Mouse (Mus musculus) A20 (cell line): Measurements from ENCODE around the gene Carnmt1.

Experiments used
- DNase-seq: peaks from one replicate; pipeline ENCODE4 v3.0.0-alpha.2; 2011; ENCODE audit warnings: low read depth, low spot score

Gene Carnmt1

DNA sequence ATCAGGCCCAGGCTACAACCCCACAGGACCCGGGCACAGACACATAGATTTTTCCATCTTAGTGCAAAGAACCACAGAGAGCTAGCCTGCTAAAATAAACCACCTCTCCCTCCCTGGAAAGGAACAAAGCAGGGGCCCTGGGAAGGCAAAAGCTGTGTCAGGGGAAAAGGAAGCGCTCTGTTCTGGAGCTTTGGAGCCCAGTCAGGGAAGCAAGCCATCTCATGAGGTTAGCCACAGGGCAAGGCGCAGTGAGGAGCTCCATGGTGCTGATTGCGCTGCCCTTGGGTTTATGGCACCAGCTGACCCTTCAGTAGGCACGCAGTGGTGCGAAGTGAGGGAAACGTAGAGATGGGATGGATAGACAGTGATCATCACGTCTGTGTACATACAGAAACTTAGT lies 16.2 kb upstream of the Carnmt1 start:
- no peak for DNase-seq

DNA sequence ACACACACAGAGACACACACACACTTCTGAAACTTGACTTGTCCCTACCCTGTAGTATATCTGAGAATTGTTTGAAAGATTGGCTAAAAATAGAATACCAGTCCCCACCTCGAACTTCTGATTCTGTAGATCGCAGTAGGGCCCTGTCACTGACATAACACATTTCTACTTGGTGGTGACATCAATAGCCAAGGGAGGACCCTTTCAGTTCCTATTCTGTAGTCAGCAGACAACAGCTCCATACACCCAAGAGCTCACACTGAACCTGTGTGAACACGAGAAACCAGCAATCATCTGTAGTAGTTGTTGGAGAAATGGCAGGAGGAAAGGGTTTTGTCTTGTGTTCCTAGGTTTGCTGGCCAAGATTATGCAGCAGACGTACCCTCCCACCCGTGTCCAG lies 15.6 kb upstream of the Carnmt1 start:
- DNase-seq, result no peak

DNA sequence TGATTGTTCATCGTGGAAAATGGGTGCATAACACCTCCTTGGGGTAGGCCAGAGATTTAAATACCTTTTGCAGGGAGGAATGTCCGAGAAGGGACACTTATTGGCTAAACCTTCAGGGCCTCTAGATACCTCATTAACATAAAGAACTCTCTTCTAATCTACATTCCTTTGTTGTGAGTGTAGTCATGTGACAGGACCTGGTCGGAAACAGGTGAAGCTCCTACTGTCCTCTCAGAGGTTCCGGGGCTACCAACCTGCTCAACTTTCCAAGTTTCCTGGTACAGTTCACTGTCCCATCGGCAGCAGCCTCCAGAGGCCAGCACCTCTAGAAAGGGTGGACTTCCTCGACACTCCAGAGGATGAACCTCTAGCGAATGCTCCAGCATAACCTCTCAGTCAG lies 14.6 kb upstream of the Carnmt1 start:
- no peak for DNase-seq

DNA sequence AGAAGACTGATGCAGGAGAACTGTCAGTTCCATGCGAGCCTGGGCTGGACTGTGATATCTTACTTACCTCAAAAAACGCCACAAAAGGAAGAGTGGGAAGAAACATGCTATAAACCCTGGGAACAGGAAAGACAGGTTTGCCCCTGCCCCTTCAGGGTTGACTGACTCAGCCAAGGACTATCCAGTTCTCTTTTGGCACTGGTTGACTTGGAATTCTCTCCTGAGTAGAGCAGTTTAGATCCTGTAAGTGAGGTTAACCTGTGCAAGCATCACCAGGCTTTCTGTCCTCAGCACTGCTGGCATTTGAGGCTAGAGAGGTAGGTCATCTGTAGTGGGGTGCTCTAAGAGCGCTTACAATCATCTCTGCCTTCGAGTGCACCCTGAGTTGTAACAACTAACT lies 12.1 kb upstream of the Carnmt1 start:
- no peak for DNase-seq

DNA sequence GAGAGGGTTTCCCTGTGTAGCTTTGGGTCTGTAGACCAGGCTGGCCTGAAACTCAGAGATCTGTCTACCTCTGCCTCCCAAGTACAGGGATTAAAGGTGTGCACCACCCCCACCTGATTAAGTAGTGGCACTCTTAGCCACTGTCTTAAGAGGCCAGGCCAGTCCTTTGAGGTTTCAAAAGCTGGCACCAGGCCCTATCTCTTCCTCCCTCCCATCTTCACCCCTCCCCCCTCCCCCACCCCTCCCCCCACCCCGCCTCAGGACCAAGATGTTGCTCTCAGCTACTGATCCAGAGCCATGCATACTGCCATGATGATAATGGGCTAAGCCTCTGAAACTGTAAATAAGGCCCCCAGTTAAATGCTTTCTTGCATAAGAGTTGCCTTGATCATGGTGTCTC lies 11.2 kb upstream of the Carnmt1 start:
- DNase-seq, result no peak

DNA sequence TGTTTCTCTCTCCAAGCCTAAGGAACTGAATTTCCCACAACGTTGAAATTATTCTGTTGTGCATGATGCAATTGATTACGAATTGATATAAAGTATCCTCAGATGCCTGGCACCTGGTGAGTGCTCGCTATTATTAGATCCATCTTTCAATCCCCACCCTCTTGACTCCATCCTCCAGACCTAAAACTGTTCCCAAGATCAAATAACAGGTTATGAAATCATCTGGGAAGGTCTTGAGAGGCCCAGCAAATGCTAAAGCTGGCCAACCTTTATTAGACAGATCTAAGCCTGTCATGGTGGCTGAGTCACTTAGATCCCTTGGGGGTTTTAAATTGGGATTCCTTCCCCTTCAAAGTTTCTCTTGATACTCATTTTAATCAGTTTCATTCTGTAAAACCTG lies 10.1 kb upstream of the Carnmt1 start:
- DNase-seq, result no peak

DNA sequence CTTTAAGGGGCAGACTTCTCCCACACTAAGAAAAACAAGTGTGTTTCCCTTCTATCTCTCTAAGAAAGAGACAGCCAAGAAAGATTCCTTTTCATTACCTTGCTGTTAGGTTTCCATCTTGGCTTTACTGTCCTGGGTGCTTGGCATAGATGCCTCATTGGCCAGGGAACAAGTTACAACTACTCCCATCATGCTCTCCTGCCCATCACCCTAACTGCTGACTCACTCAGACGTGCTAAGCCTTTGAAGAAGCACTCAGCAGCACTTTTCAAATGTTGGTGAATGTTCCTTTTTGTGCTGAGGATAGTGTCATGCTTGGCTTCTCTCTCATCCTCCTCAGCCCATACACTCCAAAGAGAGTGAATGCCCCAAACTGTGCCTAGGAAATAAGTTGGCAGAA lies 8.9 kb upstream of the Carnmt1 start:
- no peak for DNase-seq

DNA sequence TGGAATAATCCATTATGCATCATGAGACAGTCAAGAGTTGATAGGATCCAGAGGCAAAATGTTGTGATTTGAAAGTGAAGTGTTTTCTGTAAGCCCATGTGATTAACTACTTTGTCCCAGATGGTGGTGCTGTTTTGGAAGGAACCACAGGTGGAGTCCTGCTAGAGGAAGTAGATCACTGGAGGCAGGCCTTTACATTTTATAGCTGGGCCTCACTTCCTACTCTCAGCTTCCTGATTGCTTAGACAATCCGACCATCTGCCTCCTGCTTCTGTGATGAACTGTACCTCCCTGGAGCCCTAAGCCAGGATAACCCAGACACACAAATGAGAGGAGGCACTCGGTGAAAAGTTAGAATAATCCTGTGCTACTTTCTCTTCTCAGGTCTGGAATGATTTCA lies 6.7 kb upstream of the Carnmt1 start:
- DNase-seq, result peak; percentile 68

DNA sequence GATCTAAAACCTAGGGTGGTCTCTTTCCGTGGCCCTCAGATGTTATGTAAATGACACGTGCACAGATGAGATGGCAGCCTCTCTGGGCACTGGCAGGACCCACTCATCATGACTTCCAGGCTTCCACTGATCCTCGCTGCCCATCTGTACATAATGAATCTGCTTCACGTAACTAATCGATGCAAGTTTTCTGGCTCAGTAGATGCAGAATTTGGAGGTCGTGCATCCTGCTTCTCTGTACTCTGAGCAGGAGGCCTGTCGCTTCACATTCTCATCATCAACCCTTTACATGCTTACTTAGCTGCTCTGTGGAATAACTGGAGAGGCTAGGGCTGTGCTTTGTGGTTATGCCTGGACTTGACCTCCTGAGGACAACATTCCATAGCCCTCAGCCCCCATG lies 3.6 kb upstream of the Carnmt1 start:
- no peak for DNase-seq

DNA sequence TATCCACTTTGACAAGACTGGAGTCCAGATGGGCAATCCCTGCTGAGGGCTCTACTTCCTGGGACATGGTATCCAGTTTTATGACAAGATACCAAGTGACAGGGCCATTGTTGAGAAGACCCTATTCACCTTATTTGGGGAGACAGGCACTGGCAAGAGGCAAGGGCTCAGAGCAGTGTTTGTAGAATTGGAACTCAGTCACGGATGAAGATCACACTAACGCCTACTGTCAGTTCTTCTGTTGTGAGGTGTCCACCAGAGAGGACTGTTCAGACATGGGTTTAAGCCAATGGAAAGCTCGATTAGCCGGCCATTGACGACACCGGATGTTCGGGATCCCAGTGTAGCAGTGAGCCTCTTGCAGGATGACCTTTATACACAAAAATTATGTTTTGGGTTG lies 1.0 kb upstream of the Carnmt1 start:
- DNase-seq, result no peak

DNA sequence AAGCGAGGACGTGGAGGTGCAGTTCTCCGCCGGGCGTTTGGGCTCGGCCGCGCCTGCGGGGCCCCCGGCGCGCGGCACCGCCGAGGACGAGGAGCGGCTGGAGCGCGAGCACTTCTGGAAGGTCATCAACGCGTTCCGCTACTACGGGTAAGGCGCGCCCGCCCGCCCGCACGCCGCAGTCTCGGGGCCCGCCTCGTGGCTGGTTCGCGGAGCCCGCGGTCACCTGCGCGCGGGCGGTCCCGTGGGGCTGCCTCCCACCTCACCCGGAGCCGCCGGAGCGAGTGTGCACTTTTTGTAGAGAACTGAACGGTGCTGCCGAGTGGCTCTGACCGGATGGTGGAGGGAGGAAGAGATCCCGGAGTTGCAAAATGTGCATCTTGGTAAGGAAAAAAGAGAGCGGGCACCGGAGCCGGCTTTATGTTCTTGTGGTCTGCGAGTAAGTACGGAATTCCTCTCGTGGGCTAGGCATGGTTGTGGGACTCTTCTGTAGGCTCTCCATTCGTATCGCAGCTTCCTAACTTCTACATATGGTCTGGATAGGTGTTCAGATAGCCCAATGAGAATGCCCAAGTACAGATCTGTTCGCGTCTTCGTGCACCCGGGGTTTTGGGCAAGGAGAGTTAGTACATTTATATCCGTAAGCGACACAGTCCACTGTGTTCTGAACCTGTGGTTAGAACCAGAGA lies 635 bp downstream of the Carnmt1 start:
- DNase-seq, result peak; percentile 70

DNA sequence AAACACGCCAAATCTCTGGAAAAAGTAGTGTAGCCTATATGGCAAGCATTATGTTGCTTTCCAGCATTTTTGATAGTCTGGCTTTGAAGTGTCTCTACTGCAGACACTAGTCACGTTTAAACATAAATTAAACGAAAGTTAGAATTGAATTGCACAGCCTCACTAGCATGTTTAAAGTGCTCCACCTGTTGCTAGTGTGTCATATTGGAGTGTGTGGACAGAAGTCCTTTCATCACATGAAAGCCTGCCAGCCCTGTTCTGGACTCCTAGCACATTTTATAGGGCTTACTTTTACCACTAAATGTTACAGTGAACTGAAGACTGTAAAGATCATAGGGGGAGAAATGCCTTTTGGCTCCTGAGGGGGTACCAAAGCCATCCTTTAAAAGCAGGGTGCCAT lies 1.9 kb downstream of the Carnmt1 start:
- peak; percentile 13 for DNase-seq

DNA sequence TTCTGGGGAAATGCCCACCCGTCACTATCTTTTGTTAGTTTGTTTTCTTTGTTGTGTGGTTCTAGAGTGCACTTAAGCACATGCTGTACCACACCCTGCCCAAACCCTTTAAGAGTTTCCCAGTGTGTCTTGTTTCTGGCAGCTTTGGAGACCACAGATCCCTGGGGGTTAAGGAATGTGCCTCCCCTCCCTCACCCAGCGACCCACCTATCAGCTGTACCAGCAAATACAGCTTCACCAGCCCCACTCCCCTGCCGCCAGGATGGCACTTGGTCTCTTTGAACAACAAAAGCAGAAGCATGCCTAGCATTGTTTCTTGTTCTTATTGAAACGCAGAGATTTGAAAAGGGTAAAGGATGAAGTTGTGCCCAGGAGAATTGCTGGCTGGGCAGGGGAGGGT lies 2.6 kb downstream of the Carnmt1 start:
- peak; percentile 13 for DNase-seq

DNA sequence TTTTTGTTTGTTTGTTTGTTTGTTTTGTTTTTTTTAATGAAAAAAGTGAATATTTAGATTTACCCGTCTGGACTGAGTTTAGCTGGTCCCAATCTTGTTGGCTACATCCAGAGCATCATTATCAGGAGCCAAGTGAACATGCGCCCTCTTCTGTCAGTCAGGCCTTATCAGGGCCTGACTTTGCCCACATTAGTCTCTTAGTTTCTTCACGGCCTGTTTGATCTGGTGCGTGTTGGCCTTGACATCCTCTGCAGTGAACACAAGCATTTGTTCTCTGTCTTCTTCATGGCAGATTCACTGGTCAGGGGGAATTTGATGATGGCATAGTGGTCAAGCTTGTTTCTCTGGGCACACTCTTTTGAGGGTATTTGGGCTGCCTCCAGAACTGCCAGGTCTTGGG lies 11.6 kb downstream of the Carnmt1 start:
- DNase-seq, result no peak

DNA sequence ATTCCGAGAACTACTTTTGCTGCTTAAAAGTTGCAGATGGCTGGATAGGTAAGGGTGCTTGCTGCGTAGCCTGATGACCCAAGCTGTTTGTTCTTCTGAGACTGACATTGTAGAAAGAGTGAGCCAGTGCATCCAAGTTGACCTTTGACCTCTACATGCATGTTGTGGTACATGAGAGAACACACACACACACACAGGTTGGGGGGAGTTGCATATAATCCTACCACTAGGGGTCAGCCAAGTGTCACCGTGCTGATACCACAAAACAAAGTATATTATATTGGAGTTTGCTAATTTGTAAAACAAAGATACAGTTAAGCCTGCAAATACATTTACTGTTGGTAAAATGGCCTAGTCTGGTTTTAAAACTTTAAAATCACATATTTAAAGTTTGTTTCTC lies 17.0 kb downstream of the Carnmt1 start:
- peak; percentile 68 for DNase-seq

DNA sequence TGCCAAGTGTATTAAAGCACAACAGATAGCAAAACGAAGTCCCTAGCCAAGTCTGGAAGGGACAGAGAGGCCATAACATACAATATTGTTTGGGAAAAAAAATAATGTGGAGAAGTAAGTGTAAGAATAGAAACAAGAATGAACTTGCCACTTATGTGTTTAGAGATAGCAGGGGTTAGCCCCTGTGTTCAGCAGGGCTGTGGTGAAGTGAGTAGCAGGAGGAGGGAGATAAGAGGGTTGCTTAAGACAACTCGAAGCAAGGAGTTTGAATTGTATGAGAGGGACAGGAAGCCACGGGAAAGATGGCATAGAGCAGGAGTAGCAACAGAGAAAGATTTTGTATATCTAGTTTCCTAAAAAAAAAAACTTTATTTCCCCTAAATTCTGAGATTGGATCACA lies 21.6 kb downstream of the Carnmt1 start:
- DNase-seq, result no peak

DNA sequence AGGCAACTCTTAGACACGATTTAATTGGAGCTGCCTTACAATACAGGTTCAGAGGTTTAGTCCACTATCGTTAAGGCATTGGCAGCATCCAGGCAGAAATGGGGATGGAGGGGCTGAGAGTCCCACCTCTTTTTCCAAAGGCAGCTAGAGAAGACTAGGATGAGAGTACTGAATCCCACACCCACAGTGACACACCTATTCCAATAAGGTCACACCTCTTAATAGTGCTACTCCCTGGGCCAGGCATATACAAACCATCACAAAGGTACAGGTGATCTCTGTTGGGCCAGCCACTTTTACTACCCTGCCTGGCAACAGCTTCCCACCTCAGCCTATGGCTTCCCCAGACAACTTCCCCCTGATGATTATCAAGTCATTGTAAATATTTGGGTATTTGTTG lies 22.2 kb downstream of the Carnmt1 start:
- no peak for DNase-seq

DNA sequence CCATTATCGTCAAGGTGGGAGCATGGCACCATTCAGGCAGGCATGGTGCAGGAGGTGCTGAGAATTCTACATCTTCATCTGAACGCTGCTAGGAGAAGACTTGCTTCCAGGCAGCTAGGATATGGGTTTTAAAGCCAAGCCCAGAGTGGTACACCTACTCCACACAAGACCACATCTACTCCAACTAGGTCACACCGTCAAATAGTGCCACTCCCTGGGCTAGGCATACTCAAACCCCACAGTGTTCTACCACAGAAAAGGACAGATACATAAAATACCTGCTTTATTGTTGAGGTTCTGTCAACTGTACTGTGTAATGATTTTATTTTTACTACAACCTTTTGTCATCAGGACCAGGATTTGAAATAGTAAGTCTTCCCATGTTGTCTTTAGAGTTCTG lies 24.6 kb downstream of the Carnmt1 start:
- no peak for DNase-seq

DNA sequence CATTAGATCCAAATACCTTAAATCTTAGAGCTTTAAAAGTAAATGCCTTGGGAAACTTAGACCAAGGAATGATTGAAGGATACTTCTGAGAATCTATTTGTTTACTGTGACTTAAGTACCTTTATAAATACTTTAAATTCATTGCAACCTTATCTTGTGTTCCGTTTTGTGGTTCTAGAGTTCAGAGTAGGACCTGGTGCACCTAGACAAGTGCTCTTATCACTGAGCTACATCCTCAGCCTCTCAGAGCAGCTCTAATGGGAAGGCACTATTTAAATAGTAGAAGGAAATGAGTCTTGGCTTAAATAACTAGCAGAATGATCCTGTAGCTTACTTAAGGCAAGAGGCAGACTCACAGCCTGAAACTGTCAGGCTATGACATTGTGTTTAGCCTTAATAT lies 25.0 kb downstream of the Carnmt1 start:
- DNase-seq, result no peak

DNA sequence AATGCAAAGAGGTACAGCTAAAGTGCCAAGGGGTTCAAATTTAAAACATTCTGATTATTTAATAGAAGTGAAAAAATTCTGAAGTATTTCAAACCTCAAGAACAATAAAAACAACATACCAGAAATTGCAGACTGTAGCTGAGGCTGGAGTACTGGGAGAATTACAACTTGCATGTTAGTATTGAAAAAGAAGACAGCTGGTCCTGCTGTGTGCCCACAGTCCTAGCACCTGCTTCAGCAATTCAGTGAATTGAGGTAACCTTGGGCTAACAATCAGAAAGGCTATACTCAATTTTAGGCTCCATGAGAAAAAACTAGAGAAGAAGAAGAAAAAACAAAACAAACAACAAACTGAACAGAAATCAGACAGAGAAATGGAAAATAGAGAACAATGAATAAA lies 37.5 kb downstream of the Carnmt1 start:
- DNase-seq, result no peak

DNA sequence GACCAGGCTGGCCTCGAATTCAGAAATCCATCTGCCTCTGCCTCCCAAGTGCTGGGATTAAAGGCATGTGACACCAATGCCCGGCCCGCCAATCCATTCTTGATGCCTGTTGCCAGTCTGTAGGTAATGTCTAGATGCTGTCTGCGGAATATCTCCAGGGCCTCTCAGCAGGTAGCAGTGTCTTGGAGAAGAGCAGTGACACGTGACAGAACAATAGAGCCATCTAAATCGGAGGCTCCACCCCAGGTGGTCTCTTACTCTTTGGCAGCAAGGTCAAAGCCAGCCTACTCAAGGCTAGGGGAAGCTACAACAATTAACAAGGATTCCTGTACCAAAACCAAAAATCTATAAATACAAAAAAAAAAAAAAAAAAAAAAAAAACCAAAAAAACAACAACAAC lies 40.3 kb downstream of the Carnmt1 start:
- no peak for DNase-seq

DNA sequence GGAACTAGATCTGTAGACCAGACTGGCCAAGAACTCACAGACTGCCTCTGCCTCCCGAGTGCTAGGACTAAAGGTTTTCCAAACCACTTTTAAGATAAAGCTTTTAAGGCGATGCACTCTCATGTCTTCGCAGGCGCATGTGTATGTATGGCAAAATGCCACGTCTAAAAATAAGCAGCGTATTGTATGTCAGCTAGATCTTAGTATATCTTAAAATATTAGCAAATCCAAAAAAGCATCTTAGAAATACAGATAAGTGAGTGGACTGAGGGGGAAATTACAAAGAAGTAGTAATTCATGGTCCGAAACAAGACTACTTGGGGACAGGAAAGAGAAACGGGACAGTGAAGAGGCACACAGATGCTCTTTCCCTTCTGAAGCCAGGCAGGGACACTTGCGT lies 41.0 kb downstream of the Carnmt1 start:
- DNase-seq, result no peak

DNA sequence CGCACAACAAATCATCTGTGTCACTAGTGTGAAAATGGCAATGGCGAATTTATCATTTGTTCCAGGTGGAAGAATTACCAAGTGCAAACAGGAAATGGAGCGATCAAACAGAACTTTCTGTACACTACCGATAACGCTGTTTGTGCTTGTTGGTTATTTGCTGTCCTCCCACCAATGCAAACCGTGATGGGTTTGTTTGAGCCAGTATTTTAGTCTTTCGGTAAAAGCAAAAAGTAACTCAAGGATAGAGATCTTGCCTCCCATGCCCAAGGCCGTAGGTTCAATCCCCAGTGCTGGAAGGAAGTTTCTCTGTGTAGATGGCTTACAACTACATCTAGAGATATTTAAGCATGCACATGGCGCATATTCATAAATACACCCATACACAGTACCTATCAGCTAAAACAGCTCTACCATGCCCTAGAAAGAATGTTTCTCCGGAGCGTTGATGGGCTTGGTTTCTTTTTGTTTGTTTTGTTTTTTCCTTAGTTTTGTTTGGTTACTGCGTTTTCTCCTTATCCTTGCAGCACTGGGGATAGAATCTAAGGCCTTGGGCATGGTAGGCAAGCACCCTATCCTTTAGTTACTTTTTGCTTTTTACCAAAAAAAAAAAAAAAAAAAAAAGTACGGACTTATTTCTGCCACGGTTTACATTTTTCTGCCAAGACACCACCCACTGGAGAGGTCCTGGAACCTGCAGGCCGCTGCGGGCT lies 41.7 kb downstream of the Carnmt1 start:
- DNase-seq, result peak; percentile 55

DNA sequence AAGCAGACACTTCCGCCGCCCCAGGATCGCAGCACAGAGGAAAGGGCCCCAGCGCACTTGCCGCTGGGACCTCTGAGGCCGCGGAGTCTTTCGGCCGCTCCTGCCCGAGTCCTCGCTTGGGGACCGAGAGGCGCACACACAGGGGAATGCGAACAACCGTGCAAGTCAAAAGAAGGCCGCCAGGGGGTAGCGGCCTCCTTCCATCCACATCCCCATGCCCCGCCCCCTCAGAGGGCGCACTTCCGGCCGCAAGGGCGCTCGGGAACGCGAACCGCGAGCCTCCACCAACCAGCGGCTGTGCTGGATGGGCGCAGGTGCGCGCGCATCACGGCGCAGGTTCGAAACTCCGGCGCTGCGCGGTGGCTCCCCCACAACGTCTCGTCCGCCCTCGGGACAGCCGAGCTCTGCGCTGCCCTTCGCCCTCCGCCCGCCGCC lies 42.3 kb downstream of the Carnmt1 start, which contains the start of gene D030056L22Rik:
D030056L22Rik (plus strand) TSS at position 328 of the 435 bp plus-strand sequence.
- DNase-seq, result peak; percentile 99
